Mouse (Mus musculus) CH12F3 (cell line): ENCODE data around the gene Tcf7l2.

Source experiments
- in situ Hi-C: fragments of 300-500 bp; cut with MboI; formaldehyde crosslinking; loops from 2 replicates; pipeline ENCODE4 v1.14.3; 2020; ENCODE audit warnings: low sequenced_read_pairs

Tcf7l2 gene

GRCm38 (mm10) chr19:55891692-55892183, 150.1 kb downstream of the Tcf7l2 start:
- in situ Hi-C loops = no loop called here

GRCm38 (mm10) chr19:55893557-55893956, 151.9 kb downstream of the Tcf7l2 start:
- in situ Hi-C loops = no loop called here

- in situ Hi-C loops = no loop called here
These were observed 152.8 kb downstream of the Tcf7l2 start for GRCm38 (mm10) chr19:55894396-55894795.

GRCm38 (mm10) chr19:55895317-55895716, 153.7 kb downstream of the Tcf7l2 start:
- in situ Hi-C loops = no loop called here

- in situ Hi-C loops = no loop called here
These were observed 154.3 kb downstream of the Tcf7l2 start for GRCm38 (mm10) chr19:55895807-55896420.

- in situ Hi-C loops = no loop called here
These were observed 155.0 kb downstream of the Tcf7l2 start for GRCm38 (mm10) chr19:55896629-55897028.

- in situ Hi-C loops = no loop called here
These were observed 161.2 kb downstream of the Tcf7l2 start for GRCm38 (mm10) chr19:55902573-55903385.

- in situ Hi-C loops = no loop called here
These were observed 167.4 kb downstream of the Tcf7l2 start for GRCm38 (mm10) chr19:55909039-55909438.

- in situ Hi-C loops = no loop called here
These were observed 170.3 kb downstream of the Tcf7l2 start for GRCm38 (mm10) chr19:55911941-55912340.

GRCm38 (mm10) chr19:55912813-55913212, 171.2 kb downstream of the Tcf7l2 start:
- in situ Hi-C loops = no loop called here

GRCm38 (mm10) chr19:55913585-55913984, 172.0 kb downstream of the Tcf7l2 start:
- in situ Hi-C loops = no loop called here

- in situ Hi-C loops = no loop called here
These were observed 173.1 kb downstream of the Tcf7l2 start for GRCm38 (mm10) chr19:55914614-55915211.

GRCm38 (mm10) chr19:55915506-55915905, 173.9 kb downstream of the Tcf7l2 start:
- in situ Hi-C loops = no loop called here

GRCm38 (mm10) chr19:55916211-55916610, 174.6 kb downstream of the Tcf7l2 start:
- in situ Hi-C loops = no loop called here

- in situ Hi-C loops = no loop called here
These were observed 182.3 kb downstream of the Tcf7l2 start for GRCm38 (mm10) chr19:55923789-55924426.

GRCm38 (mm10) chr19:55924800-55925199, 183.2 kb downstream of the Tcf7l2 start:
- in situ Hi-C loops = no loop called here

- in situ Hi-C loops = no loop called here
These were observed 183.8 kb downstream of the Tcf7l2 start for GRCm38 (mm10) chr19:55925425-55925803.

GRCm38 (mm10) chr19:55925804-55926521, 184.3 kb downstream of the Tcf7l2 start:
- in situ Hi-C loops = no loop called here

GRCm38 (mm10) chr19:55926858-55927673, 185.4 kb downstream of the Tcf7l2 start:
- in situ Hi-C loops = no loop called here

GRCm38 (mm10) chr19:55927674-55928061, 186.0 kb downstream of the Tcf7l2 start:
- in situ Hi-C loops = no loop called here
